Mouse (Mus musculus) limb, embryonic 15.5 days (tissue): ENCODE measurements around the gene Ppm1h. TPM values are rescaled to one million over a fixed set of nuclear protein-coding genes. Genes with fewer than 3 reads are reported as not detected.

Source experiments
- ATAC-seq: fragments of 200-750 bp; cut with Nextera tagmentation; 2 replicates; pipeline ENCODE4 v1.8.0; 2017; ENCODE audit warnings: low read depth, moderate TSS enrichment; ENCODE audit not compliant: insufficient number of reproducible peaks, low FRiP score, low TSS enrichment
- H3K27ac ChIP-seq: fragments of 300-500 bp; sonication (generic); 2 replicates; pipeline ENCODE4 v1.5.1; 2015; ENCODE audit warnings: moderate library complexity, mild to moderate bottlenecking, inconsistent platforms
- H3K27me3 ChIP-seq: fragments of 300-500 bp; sonication (generic); 2 replicates; pipeline ENCODE4 v1.6.1; 2015; ENCODE audit warnings: inconsistent platforms
- H3K36me3 ChIP-seq: fragments of 300-500 bp; sonication (generic); 2 replicates; pipeline ENCODE4 v1.6.1; 2015; ENCODE audit warnings: inconsistent platforms
- H3K4me1 ChIP-seq: fragments of 300-500 bp; sonication (generic); 2 replicates; pipeline ENCODE4 v1.6.1; 2015; ENCODE audit warnings: inconsistent platforms
- H3K4me2 ChIP-seq: fragments of 300-500 bp; sonication (generic); 2 replicates; pipeline ENCODE4 v1.6.1; 2015; ENCODE audit warnings: mild to moderate bottlenecking, inconsistent platforms
- H3K4me3 ChIP-seq: fragments of 300-500 bp; sonication (generic); 2 replicates; pipeline ENCODE4 v1.5.1; 2015; ENCODE audit warnings: mild to moderate bottlenecking, inconsistent platforms
- H3K9ac ChIP-seq: fragments of 300-500 bp; sonication (generic); 2 replicates; pipeline ENCODE4 v1.6.1; 2015; ENCODE audit warnings: inconsistent platforms
- H3K9me3 ChIP-seq: fragments of 300-500 bp; sonication (generic); 2 replicates; pipeline ENCODE4 v1.6.1; 2016; ENCODE audit warnings: inconsistent platforms
- WGBS: fragments of 180-500 bp; shearing (Covaris S2); methylation state at CpG from one replicate; pipeline ENCODE4 v1.1.7; 2015; 5-methylcytosine and 5-hydroxymethylcytosine counted together
- polyA plus RNA-seq: library from polyadenylated mRNA; unstranded; fragments of >200 nt; fragmentation: Nextera tagmentation; extraction: Ambion mirVana; gene quantifications from 2 replicates; pipeline ENCODE4 v1.2.1, GENCODE M21; 2015

Ppm1h gene
- polyA plus RNA-seq, 1 experiment from 2014 or later = 3.2 TPM

DNA sequence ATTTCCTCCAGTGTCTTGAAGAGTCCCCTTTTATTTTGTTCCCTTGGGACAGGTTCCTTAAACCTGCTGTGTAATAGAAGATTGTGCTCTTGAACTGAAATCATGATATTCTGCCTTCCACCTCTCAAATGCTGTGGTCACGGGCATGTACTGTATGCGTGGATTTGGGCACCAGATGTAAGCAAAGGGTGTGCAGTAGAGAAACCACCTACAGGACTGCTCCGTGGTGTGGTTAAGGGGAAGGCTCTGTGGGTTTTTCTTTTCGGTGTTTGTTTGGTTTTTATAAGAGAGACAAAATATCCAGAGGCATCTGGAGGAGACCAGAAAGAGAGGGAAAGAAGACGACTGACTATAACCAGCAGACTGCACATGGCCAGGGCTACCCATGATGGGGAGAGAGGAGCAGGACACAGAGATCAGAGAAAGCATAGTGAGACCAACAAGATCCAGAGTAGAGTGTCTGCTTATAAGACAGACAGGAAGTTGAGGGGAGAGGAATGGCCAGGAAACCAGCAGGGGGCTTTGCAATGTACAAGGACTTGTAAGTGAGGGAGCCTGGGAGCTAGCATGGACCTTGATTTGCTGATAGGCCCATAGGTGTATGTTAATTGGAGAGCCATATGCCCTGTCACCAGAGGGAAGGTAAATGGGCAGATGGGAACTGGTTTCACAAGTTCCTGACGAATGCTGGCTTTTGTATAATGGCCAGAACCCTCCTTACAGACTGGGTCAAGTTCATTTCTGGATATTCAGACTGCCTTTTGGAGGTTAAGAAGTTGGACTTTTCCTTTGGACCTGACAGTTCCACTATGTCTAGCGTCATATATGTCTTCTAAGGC, 82.1 kb downstream of the Ppm1h start:
- Histone ChIP-seq H3K27ac (no peak overlapping the region), H3K9me3 (no peaks in the 10 kb centered on the region), H3K9ac (no peak overlapping the region), H3K4me2 (no peak overlapping the region), H3K36me3 (no peaks in the 10 kb centered on the region), H3K27me3 (no peaks in the 10 kb centered on the region), H3K4me3 (no peak overlapping the region), H3K4me1 (peaks cover 3% of the 10 kb centered on the region)
- 56% methylated on average over 7 of the region's 7 CpGs for whole genome bisulfite sequencing
- no peak for ATAC-seq

GRCm38 (mm10) chr10:122762772-122763511, 84.4 kb downstream of the Ppm1h start:
- no peak for ATAC-seq
- WGBS = 83% methylated on average over 6 of the region's 6 CpGs

GRCm38 (mm10) chr10:122763596-122763995, 85.0 kb downstream of the Ppm1h start:
- no peak for ATAC-seq
- Histone ChIP-seq H3K9me3 (no peaks in the 10 kb centered on the region), H3K27me3 (no peaks in the 10 kb centered on the region), H3K4me3 (no peak overlapping the region), H3K36me3 (no peaks in the 10 kb centered on the region), H3K27ac (no peak overlapping the region), H3K4me2 (no peak overlapping the region), H3K4me1 (peaks cover 7% of the 10 kb centered on the region), H3K9ac (no peak overlapping the region)
- 69% methylated on average over 1 of the region's 1 CpGs for WGBS

More at GRCm38 (mm10) chr10:122762772-122763511, 84.4 kb downstream of the Ppm1h start:
- H3K9ac ChIP-seq = no peak overlapping the region
- H3K27me3 ChIP-seq = no peaks in the 10 kb centered on the region
- H3K4me2 ChIP-seq = no peak overlapping the region
- H3K4me3 ChIP-seq = no peak overlapping the region
- no peaks in the 10 kb centered on the region for H3K36me3 ChIP-seq
- peaks cover 2% of the 10 kb centered on the region; the same call in 1 of the 2 replicates for H3K4me1 ChIP-seq
- no peak overlapping the region for H3K27ac ChIP-seq
- H3K9me3 ChIP-seq = no peaks in the 10 kb centered on the region

GRCm38 (mm10) chr10:122764653-122765052, 86.1 kb downstream of the Ppm1h start:
- Histone ChIP-seq H3K27me3 (no peaks in the 10 kb centered on the region), H3K27ac (no peak overlapping the region), H3K4me1 (peaks cover 12% of the 10 kb centered on the region), H3K36me3 (no peaks in the 10 kb centered on the region), H3K4me3 (no peak overlapping the region), H3K4me2 (no peak overlapping the region), H3K9ac (no peak overlapping the region), H3K9me3 (no peaks in the 10 kb centered on the region)
- WGBS = 57% methylated on average over 7 of the region's 7 CpGs
- ATAC-seq = no peak

GRCm38 (mm10) chr10:122765521-122765920, 87.0 kb downstream of the Ppm1h start:
- Histone ChIP-seq H3K36me3 (no peaks in the 10 kb centered on the region), H3K9ac (no peak overlapping the region), H3K9me3 (no peaks in the 10 kb centered on the region), H3K4me2 (no peak overlapping the region), H3K4me3 (no peak overlapping the region), H3K27me3 (no peaks in the 10 kb centered on the region), H3K4me1 (peaks cover 13% of the 10 kb centered on the region), H3K27ac (no peak overlapping the region)
- 39% methylated on average over 4 of the region's 4 CpGs for WGBS
- no peak for ATAC-seq

DNA sequence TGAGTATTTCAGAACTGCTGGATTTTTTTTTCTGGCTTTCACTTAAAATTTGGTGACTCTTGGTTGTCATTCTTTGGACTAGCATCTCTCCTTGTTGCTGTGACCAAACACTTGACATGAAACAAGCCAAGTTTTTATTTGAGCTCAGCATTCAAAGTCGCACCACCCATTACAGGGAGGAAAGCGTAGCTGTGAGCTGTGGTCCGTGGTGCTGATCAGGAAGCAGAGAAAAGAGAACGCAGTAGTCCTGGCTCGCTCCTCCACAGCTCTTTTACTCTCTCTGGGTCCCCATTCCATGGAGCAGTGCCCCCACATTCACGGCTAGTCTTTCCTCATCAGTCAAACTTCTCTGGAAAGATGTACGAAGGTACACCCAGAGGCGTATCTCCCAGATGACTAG, 87.4 kb downstream of the Ppm1h start:
- H3K27me3 ChIP-seq = no peaks in the 10 kb centered on the region
- H3K27ac ChIP-seq = no peak overlapping the region
- 48% methylated on average over 8 of the region's 8 CpGs for WGBS
- H3K4me1 ChIP-seq = peaks cover 13% of the 10 kb centered on the region
- H3K9me3 ChIP-seq = no peaks in the 10 kb centered on the region
- H3K4me2 ChIP-seq = no peak overlapping the region
- H3K36me3 ChIP-seq = no peaks in the 10 kb centered on the region
- ATAC-seq = no peak
- H3K4me3 ChIP-seq = no peak overlapping the region
- no peak overlapping the region for H3K9ac ChIP-seq

DNA sequence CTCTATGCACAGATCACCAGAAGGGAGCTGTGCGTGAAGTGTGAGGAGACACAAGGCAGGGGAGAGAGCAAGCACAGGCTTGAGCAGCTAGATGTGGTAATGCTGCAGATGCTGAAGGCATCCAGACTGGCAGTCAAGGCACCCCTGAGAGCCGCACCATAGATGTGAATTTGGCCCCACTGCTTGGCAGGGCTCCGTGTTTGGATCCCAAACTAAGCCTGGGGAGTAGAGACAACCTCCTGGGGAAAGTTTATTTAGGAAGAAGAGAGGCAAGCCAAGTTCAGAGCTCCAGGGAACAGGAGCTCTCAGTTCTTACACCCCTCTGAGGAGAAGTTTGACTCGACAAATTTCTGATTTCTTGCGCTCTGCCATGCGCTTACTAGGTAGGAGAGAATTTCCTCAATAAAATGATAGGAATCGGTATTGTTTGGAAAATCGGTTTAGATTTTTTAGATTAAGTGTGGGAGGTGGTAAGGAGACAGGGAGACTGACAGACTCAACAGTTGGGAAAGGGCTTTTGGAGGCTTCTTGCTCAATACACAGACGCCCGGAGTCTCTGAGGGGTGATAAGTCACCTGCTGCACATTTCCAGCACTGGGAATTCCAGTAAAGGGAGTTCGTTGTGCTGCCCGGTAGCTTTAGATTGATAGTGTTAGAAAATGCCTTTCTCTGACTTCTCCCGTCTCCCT, 89.8 kb downstream of the Ppm1h start:
- Histone ChIP-seq H3K9me3 (no peaks in the 10 kb centered on the region), H3K9ac (no peak overlapping the region), H3K4me1 (peaks cover 13% of the 10 kb centered on the region), H3K36me3 (no peaks in the 10 kb centered on the region), H3K27ac (no peak overlapping the region), H3K4me3 (no peak overlapping the region), H3K4me2 (no peak overlapping the region), H3K27me3 (no peaks in the 10 kb centered on the region)
- no peak for ATAC-seq
- WGBS = 34% methylated on average over 13 of the region's 13 CpGs

- H3K9ac ChIP-seq = no peak overlapping the region
- no peak overlapping the region for H3K27ac ChIP-seq
- H3K27me3 ChIP-seq = no peaks in the 10 kb centered on the region
- 0 out of 2 replicates have a peak, but pooled peaks have one; percentile 14 for ATAC-seq
- H3K4me2 ChIP-seq = no peak overlapping the region
- H3K9me3 ChIP-seq = no peaks in the 10 kb centered on the region
- peaks cover 13% of the 10 kb centered on the region for H3K4me1 ChIP-seq
- no peak overlapping the region for H3K4me3 ChIP-seq
- no peaks in the 10 kb centered on the region for H3K36me3 ChIP-seq
- 23% methylated on average over 6 of the region's 6 CpGs for WGBS
These were observed 90.4 kb downstream of the Ppm1h start for GRCm38 (mm10) chr10:122768893-122769341.

DNA sequence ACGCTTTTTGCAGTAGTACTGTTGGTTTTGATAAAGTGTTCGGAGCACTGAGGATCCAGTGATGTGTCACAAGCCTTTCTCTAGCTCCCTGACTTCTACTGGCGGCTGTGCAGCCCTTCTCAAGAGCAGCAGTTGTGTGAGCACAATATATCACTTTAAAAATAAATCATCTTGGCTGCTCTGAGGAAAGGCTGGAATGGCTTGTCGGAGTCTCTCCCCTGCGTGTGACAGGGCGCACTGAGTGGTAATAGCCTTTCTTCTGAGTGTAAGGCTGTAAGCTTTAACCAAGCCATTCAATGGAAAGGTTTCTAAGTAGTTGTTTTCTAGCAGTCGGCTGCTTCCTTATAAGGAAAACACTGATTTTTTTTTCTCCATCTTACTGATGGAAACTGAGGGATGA, 91.8 kb downstream of the Ppm1h start:
- no peak for ATAC-seq
- WGBS = 54% methylated on average over 7 of the region's 7 CpGs

DNA sequence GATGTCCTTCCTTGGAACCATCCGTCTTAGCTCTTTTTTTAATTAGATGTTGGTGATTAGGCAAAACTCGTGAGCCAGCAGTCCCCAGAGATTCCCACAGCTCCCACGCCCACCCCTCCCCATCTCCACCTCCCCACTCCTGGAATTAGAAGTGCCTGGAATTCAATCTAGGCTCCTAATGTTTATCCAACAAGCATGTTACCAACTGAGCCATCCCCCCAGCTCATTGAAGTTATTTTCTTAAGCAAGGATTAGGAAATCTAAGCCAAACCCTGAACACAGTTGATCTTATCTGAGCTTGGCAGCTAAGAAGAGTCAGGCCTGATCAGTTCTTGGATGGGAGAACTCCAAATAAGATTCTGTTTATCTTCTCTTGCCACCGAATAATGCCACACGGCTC, 92.4 kb downstream of the Ppm1h start:
- 59% methylated on average over 5 of the region's 5 CpGs for WGBS
- Histone ChIP-seq H3K4me2 (no peak overlapping the region), H3K27ac (no peak overlapping the region)

More for the DNA sequence above, 91.8 kb downstream of the Ppm1h start:
- Histone ChIP-seq H3K27ac (no peak overlapping the region), H3K4me2 (no peak overlapping the region), H3K9ac (no peak overlapping the region), H3K36me3 (no peaks in the 10 kb centered on the region), H3K4me1 (peaks cover 13% of the 10 kb centered on the region), H3K9me3 (no peaks in the 10 kb centered on the region), H3K27me3 (no peaks in the 10 kb centered on the region), H3K4me3 (no peak overlapping the region)

GRCm38 (mm10) chr10:122774169-122774568, 95.6 kb downstream of the Ppm1h start:
- no peaks in the 10 kb centered on the region for H3K27me3 ChIP-seq
- no peak overlapping the region for H3K27ac ChIP-seq
- 75% methylated on average over 7 of the region's 7 CpGs for WGBS
- no peak for ATAC-seq
- H3K4me2 ChIP-seq = no peak overlapping the region
- H3K36me3 ChIP-seq = no peaks in the 10 kb centered on the region
- no peak overlapping the region for H3K4me3 ChIP-seq
- peaks cover 3% of the 10 kb centered on the region; the same call in 1 of the 2 replicates for H3K4me1 ChIP-seq
- H3K9ac ChIP-seq = no peak overlapping the region
- no peaks in the 10 kb centered on the region for H3K9me3 ChIP-seq

More for the DNA sequence above, 92.4 kb downstream of the Ppm1h start:
- H3K4me1 ChIP-seq = peaks cover 13% of the 10 kb centered on the region
- ATAC-seq = no peak
- H3K27me3 ChIP-seq = no peaks in the 10 kb centered on the region
- H3K9me3 ChIP-seq = no peaks in the 10 kb centered on the region
- H3K9ac ChIP-seq = no peak overlapping the region
- no peaks in the 10 kb centered on the region for H3K36me3 ChIP-seq
- H3K4me3 ChIP-seq = no peak overlapping the region
